Mouse (Mus musculus) cortical plate, adult 2 months (tissue): ENCODE measurements around the gene Doc2g. TPM values are rescaled to one million over a fixed set of nuclear protein-coding genes. Genes with fewer than 3 reads are reported as not detected.

Experiments
- H3K27ac ChIP-seq: fragments of 200-500 bp; 2 replicates; pipeline ENCODE4 v1.5.1; 2012; ENCODE audit warnings: low read length, control low read depth, inconsistent platforms; ENCODE audit not compliant: insufficient read depth
- H3K4me1 ChIP-seq: fragments of 200-500 bp; 2 replicates; pipeline ENCODE4 v1.6.1; 2011; ENCODE audit warnings: low read length; ENCODE audit not compliant: control insufficient read depth, insufficient read depth
- H3K4me3 ChIP-seq: fragments of 200-500 bp; 2 replicates; pipeline ENCODE4 v1.5.1; 2011; ENCODE audit warnings: mild to moderate bottlenecking, low read length, control low read depth; ENCODE audit not compliant: insufficient read depth
- CTCF ChIP-seq: fragments of 200-500 bp; IDR thresholded peaks from 2 replicates; pipeline ENCODE4 v1.5.1; 2011; ENCODE audit warnings: mild to moderate bottlenecking, control low read depth, low read length; ENCODE audit not compliant: insufficient read depth; ENCODE audit errors: extremely low read depth
- POLR2A ChIP-seq: fragments of 200-500 bp; IDR thresholded peaks from 2 replicates; pipeline ENCODE4 v1.6.1; 2011; ENCODE audit warnings: mild to moderate bottlenecking, low read length, control low read depth; ENCODE audit not compliant: insufficient read depth; ENCODE audit errors: extremely low read depth
- polyA plus RNA-seq: library from polyadenylated mRNA; depleted of rRNA; stranded (reverse); fragments of >200 nt; gene quantifications from 2 replicates; pipeline ENCODE4 v1.2.3, GENCODE M21; 2012

The Doc2g gene
- polyA plus RNA-seq, 1 experiment: 9.4 TPM

DNA sequence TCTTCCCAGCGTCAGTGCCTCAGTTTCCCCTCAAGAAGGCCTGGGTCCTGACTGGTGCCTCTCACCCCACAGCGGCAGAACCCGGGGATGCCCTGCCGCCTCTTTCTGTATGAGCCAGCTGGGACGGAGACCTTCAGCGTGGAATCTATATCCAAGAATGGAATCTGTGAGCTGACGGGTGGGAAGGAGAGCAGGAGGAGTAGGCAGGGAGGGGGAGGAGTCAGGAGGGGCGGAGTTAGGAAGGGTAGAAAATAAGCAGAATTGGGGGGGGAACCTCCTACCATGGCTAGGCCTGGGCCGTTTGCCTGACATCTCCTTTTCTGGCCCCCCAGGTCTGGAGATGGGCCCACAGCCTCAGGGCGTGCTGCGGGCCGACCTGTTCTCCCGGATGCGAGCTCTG, 15.0 kb upstream of the Doc2g start:
- TF ChIP-seq CTCF (no peak), POLR2A (no peak)
- no peak overlapping the region for H3K27ac ChIP-seq
- H3K4me3 ChIP-seq: no peak overlapping the region
- peaks cover 6% of the 10 kb centered on the region for H3K4me1 ChIP-seq

DNA sequence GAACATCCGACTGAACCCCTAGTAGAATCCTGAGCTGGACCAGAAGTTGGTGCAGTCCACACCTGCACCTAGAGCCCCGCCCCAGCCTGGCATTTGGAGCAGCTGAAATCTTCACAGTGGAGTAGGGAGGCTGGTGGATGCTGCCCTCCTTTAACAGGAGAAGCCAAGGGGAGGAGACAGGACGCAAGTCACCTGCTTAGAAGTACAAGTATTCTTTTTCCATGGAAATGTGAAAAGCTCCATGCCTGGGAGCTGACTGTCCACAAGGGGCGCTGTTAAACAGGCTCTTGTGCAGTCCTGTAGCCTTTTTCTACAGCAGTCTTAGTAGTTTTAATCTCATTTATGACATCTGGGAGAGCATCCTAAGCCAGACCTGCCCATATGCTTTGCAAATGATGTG, 14.4 kb upstream of the Doc2g start:
- no peak for TF ChIP-seq CTCF
- TF ChIP-seq POLR2A: no peak
- peaks cover 6% of the 10 kb centered on the region for H3K4me1 ChIP-seq
- no peak overlapping the region for H3K27ac ChIP-seq
- H3K4me3 ChIP-seq: no peak overlapping the region

DNA sequence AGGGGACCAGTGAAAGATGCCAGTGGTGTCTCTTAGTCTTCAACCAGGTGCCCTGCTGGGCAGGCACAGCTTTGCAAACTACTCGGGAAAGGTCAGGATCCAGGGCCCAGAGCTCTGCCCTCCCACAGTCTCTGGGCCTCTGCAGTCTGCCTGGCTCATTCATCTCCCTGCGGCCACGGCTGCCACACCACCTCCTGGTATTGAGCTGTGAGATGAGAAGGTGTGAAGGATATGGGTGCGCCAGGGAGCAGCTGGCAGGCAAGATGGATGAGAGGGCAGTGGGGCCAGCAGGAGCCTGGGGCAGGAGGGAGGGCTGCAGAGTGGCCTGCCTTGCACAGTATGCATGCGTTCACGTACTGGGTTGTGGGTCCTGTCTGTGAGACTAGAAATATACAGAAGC, 12.3 kb upstream of the Doc2g start:
- no peak overlapping the region for H3K27ac ChIP-seq
- H3K4me3 ChIP-seq: no peak overlapping the region
- TF ChIP-seq CTCF (no peak), POLR2A (no peak)
- H3K4me1 ChIP-seq: peaks cover 6% of the 10 kb centered on the region

DNA sequence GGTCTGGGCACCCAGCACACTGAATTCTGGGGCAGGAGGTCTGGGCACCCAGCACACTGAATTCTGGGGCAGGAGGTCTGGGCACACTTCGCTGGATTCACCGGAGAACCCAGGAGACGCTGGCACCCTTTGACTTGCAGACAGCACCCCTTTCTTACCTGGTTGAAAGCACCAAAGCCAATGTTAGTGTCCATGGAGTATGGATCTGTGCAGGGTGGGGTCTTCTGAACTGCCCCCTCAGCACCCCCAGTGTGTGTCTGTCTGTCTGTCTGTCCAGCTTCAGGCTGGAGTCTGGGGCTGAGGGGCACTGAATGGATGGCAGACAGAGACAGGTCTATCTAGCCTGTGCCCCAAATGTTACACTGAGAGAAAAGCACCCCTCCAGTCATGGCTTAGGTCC, 11.6 kb upstream of the Doc2g start:
- no peak overlapping the region for H3K4me3 ChIP-seq
- no peak for TF ChIP-seq CTCF
- no peak for TF ChIP-seq POLR2A
- peaks cover 4% of the 10 kb centered on the region for H3K4me1 ChIP-seq
- H3K27ac ChIP-seq: no peak overlapping the region

DNA sequence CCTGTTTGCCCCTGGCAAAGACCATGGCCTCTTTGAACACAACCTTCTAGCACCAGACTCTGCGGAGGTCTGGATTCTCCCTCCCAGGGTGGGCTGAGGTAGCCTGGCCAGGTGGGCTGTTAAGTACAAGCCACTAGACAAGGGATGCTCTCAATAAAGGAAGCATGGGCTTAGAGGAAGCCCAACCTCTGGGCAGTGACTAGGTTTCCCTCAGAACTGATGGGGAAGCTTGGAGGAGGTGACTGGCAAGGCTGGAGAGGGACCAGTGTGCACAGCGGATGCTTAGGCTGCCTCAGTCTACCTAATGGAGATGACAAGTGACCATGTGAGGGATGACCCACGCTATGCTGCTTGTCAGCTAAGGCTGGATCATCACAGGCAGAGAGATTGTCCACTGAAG, 11.1 kb upstream of the Doc2g start:
- Histone ChIP-seq H3K27ac (no peak overlapping the region), H3K4me3 (no peak overlapping the region), H3K4me1 (no peaks in the 10 kb centered on the region)
- TF ChIP-seq CTCF: no peak
- no peak for TF ChIP-seq POLR2A

DNA sequence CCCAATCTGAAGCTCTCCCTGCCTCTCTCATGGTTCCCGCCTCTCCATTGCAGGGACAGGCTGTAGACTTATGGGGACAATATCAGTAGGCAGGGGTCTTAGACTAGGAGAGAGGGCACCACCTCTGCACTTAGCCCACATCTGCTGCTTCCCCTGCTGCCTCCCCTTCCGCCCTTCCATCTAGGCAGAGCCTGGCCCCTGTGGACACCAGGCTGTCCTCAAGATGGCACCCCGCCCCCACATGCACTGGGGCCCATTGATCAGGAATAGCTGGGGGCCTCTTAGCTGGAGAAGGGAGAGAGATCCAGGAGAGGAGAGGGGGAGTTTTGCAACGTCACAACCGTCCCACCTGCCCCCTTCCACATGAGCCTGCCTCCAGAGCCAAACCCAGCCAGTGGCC, 10.7 kb upstream of the Doc2g start, which contains the start of gene Tbx10:
Gene Tbx10, plus strand, starts transcription at position 337 of the 400 bp plus-strand sequence.
- TF ChIP-seq POLR2A: no peak
- no peak for TF ChIP-seq CTCF
- Histone ChIP-seq H3K27ac (no peak within 1 kb of the TSS), H3K4me3 (no peak within 1 kb of the TSS)

DNA sequence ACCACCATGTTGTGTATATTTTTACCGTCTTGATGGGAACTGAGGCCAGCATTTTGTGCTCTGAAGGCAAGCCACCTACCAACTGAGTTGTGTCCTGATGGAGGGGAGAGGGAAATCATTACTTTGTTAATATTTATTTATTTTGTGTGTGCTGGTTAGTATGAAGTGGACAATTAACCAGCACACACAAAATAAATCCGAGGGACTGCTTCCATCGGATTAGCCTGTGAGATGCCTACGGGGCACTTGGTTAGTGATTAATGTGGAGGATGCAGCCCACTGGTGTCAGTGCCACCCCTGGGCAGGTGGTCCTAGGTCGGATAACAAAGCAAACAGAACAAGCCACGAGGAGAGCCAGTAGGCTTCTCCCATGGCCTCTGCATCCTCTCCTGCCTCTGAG, 8.2 kb upstream of the Doc2g start:
- H3K4me1 ChIP-seq: no peaks in the 10 kb centered on the region
- H3K4me3 ChIP-seq: no peak overlapping the region
- no peak for TF ChIP-seq POLR2A
- no peak for TF ChIP-seq CTCF

More for the DNA sequence above, 10.7 kb upstream of the Doc2g start, which contains the start of gene Tbx10:
- no peaks in the 10 kb centered on the region for H3K4me1 ChIP-seq

DNA sequence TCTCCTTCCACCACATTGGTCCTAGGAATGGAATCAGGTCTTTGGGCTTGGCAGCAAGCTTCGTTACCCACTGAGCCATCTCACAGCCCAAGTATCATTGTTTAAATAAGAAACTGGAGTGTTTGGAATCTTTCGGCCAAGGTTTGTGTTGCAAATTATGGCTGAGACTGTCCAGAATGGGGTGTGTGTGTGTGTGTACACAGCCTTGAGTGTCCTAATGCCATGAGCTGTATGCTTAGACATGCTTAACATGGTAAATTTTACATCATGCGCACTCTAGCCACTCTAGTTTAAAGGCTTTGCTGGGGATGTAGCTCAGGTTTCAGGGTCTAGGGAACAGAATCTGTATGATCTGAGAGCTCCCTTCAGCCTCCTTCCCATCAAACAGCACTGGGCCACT, 7.6 kb upstream of the Doc2g start:
- no peak overlapping the region for H3K27ac ChIP-seq
- H3K4me3 ChIP-seq: no peak overlapping the region
- no peaks in the 10 kb centered on the region for H3K4me1 ChIP-seq

More for the DNA sequence above, 8.2 kb upstream of the Doc2g start:
- H3K27ac ChIP-seq: no peak overlapping the region

DNA sequence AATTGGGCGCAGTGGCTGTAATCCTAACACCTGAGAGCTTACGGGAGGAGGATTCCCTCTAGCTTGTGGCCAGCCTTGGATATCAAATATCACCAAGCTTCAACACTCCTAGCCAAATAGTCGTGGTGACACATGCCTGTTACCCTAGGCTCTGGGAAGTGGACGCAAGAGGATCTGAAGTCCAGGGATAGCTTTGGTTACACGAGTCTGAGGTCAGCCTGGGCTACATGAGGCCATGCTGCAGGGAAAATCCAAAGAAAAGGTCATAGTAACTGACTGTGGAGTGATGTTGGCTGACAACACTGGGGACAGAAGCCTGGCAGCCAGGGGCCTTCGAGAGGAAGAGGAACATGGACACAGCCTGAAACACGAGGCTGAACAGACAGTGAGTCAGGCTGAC, 7.0 kb upstream of the Doc2g start:
- TF ChIP-seq CTCF (no peak), POLR2A (no peak)
- Histone ChIP-seq H3K4me1 (no peaks in the 10 kb centered on the region), H3K27ac (no peak overlapping the region), H3K4me3 (no peak overlapping the region)

More for the DNA sequence above, 7.6 kb upstream of the Doc2g start:
- TF ChIP-seq POLR2A (no peak), CTCF (no peak)

DNA sequence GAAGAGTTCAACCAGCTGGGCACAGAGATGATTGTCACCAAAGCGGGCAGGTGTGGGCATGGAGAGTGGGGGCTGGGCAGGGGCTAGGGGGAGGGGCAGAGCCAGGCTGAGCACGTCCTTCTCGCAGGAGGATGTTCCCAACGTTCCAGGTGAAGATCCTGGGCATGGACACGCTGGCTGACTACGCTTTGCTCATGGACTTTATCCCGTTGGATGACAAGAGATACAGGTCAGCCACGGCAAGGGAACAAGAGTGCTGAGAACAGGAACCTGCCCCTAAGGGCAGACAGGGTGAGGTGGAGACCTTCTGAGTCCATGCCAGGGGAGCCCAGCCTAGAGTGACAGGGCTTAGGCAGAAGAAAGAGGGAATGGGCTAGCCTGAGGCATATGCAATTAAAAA, 6.4 kb upstream of the Doc2g start:
- no peak overlapping the region for H3K4me3 ChIP-seq
- H3K4me1 ChIP-seq: no peaks in the 10 kb centered on the region
- no peak for TF ChIP-seq CTCF
- TF ChIP-seq POLR2A: no peak
- H3K27ac ChIP-seq: no peak overlapping the region
